13 mouse cellular contexts compared by ENCODE assay signal in the genomic region with DNA sequence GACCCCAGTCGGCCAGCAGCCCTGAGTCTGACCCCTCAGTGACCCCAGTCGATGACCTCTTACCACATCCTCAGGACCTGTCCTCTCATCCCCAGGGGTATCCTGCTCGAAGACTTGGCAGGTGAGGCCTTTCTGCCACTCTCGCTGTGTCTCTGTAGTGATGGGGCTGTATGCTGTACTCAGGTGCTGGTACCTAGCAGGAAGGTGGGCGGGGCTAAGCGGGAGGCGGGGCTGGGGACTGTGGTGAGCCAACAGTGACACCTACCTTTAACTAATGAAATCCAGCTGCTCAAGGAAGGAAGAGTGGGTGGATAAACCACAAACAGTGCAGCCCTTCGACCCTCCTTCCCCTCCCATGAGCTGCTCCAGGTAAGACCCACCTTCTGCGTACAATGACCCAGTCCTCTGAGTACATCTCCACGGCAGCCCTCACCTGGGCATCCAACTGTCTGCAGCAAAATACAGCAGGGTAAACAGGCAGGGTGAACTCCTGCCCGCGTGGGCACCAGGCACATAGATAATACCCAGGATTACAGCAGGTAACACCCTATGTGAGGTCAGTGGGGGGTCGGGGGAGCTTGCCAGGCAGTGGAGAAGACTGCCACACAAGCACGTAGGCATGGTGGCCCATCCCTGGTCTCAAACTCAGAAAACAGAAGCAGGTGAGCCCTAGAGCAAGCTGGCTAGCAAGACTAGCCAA. TPM values are rescaled to one million over a fixed set of nuclear protein-coding genes. Genes with fewer than 3 reads are reported as not detected.
DNase-seq lines count a peak whose midpoint lies in the region; ATAC-seq lines count a peak whose summit lies in the region.
"Had no signal": no experiment of that assay in that cellular context is flagged by ENCODE, and none has a peak within 500 bp of the region (broad histone marks: within the 10 kb centered on the region; RNA-seq: fewer than 3 reads in every experiment).

No protein-coding gene starts in this region.

- ATAC-seq in kidney, embryonic 15.5 days (replicated peaks; ENCODE audit: low FRiP score) = no peak
- ATAC-seq in kidney, embryonic 14.5 days (ENCODE audit: low FRiP score, low TSS enrichment) = no peak
- ATAC-seq: inflammation-experienced regulatory T-cells, adult 6 months; Patski had no signal

- peaks cover 61% of the 10 kb centered on the region for H3K4me1 ChIP-seq in kidney, embryonic 15.5 days
- peaks cover 36% of the 10 kb centered on the region for H3K4me1 ChIP-seq in kidney, embryonic 14.5 days (ENCODE audit: control insufficient read depth, insufficient read depth, low read length)

- no peaks in the 10 kb centered on the region for H3K27me3 ChIP-seq in kidney, embryonic 15.5 days
- no peaks in the 10 kb centered on the region for H3K27me3 ChIP-seq in kidney, embryonic 14.5 days (ENCODE audit: control insufficient read depth, insufficient read depth, low read length)
- H3K27me3 ChIP-seq: liver, embryonic 13.5 days; Patski had no signal

- no peak overlapping the region for H3K4me3 ChIP-seq in kidney, embryonic 15.5 days (replicated peaks)
- H3K4me3 ChIP-seq in kidney, embryonic 14.5 days (ENCODE audit: low read length) = no peak overlapping the region
- H3K4me3 ChIP-seq: liver, embryonic 13.5 days; myocyte had no signal

- H3K27ac ChIP-seq in kidney, embryonic 15.5 days = peak overlapping the region; percentile 94; the same call in 1 of the 2 replicates
- no peak overlapping the region; the same call in 1 of the 2 replicates for H3K27ac ChIP-seq in kidney, embryonic 14.5 days (ENCODE audit: low read depth, low read length)
- H3K27ac ChIP-seq: liver, embryonic 13.5 days had no signal

- no peak overlapping the region for H3K4me2 ChIP-seq in kidney, embryonic 15.5 days
- H3K4me2 ChIP-seq in kidney, embryonic 14.5 days (replicated peaks; ENCODE audit: low read depth, low read length) = no peak overlapping the region
- H3K4me2 ChIP-seq: liver, embryonic 13.5 days had no signal

- H3K9me3 ChIP-seq in kidney, embryonic 15.5 days (replicated peaks) = no peaks in the 10 kb centered on the region
- H3K9me3 ChIP-seq in kidney, embryonic 14.5 days (ENCODE audit: control insufficient read depth, low read length) = no peaks in the 10 kb centered on the region
- H3K9me3 ChIP-seq: liver, embryonic 13.5 days had no signal

- peaks cover 52% of the 10 kb centered on the region for H3K36me3 ChIP-seq in kidney, embryonic 15.5 days
- H3K36me3 ChIP-seq in kidney, embryonic 14.5 days (ENCODE audit: control insufficient read depth, insufficient read depth, low read length) = peaks cover 48% of the 10 kb centered on the region
- H3K36me3 ChIP-seq: liver, embryonic 13.5 days had no signal

- peak; percentile 54 for DNase-seq in embryo, embryonic 10 days (ENCODE audit: low spot score)
- peak; percentile 52 for DNase-seq in kidney, postnatal 14 days
- peak; percentile 35 for DNase-seq in lung, postnatal 25 days (ENCODE audit: low spot score)
- no peak for DNase-seq in layer of hippocampus, adult 11-12 months (ENCODE audit: low spot score)
- no peak for DNase-seq in layer of hippocampus, adult 8-10 months (ENCODE audit: low spot score in 2 of 2)
- no peak for DNase-seq in gastrocnemius, adult 8-10 months (ENCODE audit: low spot score in 2 of 2)
- DNase-seq: liver, embryonic 13.5 days had no signal

- WGBS in kidney, embryonic 15.5 days = 51% methylated on average over 14 of the region's 14 CpGs
- 45% methylated on average over 14 of the region's 14 CpGs for WGBS in kidney, embryonic 14.5 days

- no peak overlapping the region for H3K9ac ChIP-seq in kidney, embryonic 15.5 days
- no peak overlapping the region for H3K9ac ChIP-seq in kidney, embryonic 14.5 days (ENCODE audit: low read depth, low read length)
- H3K9ac ChIP-seq: liver, embryonic 13.5 days had no signal

RNA-seq across cellular contexts. Expression of a gene that starts 6.9 kb away (rescaled TPM):
- polyA plus RNA-seq in kidney, embryonic 15.5 days (2015; fragmentation: Nextera tagmentation; extraction: Ambion mirVana) = 36.8 and 46.3 TPM in 2 replicates
- polyA plus RNA-seq in kidney, embryonic 14.5 days (2014; fragmentation: Nextera tagmentation; extraction: Ambion mirVana) = 31.9 and 39.7 TPM in 2 replicates
- total RNA-seq in layer of hippocampus, adult 8-10 months (2022) = 10 to 100 TPM; 12.7 to 23.0 (median 19.2) TPM
- total RNA-seq in gastrocnemius, adult 8-10 months (2022) = 1 to 10 TPM; 4.7 to 8.3 (median 5.2) TPM

RNA-seq across cellular contexts. Expression of a gene that starts 10.2 kb away (rescaled TPM):
- 4.3 and 4.9 TPM in 2 replicates for polyA plus RNA-seq in kidney, embryonic 15.5 days (2015; fragmentation: Nextera tagmentation; extraction: Ambion mirVana)
- 2.6 and 3.4 TPM in 2 replicates for polyA plus RNA-seq in kidney, embryonic 14.5 days (2014; fragmentation: Nextera tagmentation; extraction: Ambion mirVana)
- total RNA-seq in layer of hippocampus, adult 8-10 months (2022) = not detected
- total RNA-seq in gastrocnemius, adult 8-10 months (2022) = not detected
- polyA plus RNA-seq: embryonic facial prominence, embryonic 11.5 days; inflammation-experienced regulatory T-cells, adult 6 months; myocyte had no signal

RNA-seq across cellular contexts. Expression of a gene that starts 47.0 kb away (rescaled TPM):
- polyA plus RNA-seq in kidney, embryonic 15.5 days (2015; fragmentation: Nextera tagmentation; extraction: Ambion mirVana) = 18.7 and 23.2 TPM in 2 replicates
- polyA plus RNA-seq in kidney, embryonic 14.5 days (2014; fragmentation: Nextera tagmentation; extraction: Ambion mirVana) = 9.4 and 14.3 TPM in 2 replicates
- 10 to 100 TPM in 2 of 4 experiments, 1 to 10 TPM in 2; 7.2 to 10.1 (median 9.3) TPM for total RNA-seq in layer of hippocampus, adult 8-10 months (2022)
- total RNA-seq in gastrocnemius, adult 8-10 months (2022) = 10 to 100 TPM; 13.0 to 15.2 (median 14.2) TPM
- polyA plus RNA-seq: inflammation-experienced regulatory T-cells, adult 6 months had no signal

Comparison
In these comparisons a context has a peak if more than half of its experiments do, and no peak if none do; other contexts are left out.
1. DNase-seq: peak in embryo, embryonic 10 days (single experiment), kidney, postnatal 14 days (single experiment) and lung, postnatal 25 days (single experiment); none in layer of hippocampus, adult 11-12 months (single experiment), layer of hippocampus, adult 8-10 months (0 of 2) and gastrocnemius, adult 8-10 months (0 of 2).